Mouse (Mus musculus) heart, adult 8-10 months (tissue): ENCODE measurements around the gene Neu2. TPM values are rescaled to one million over a fixed set of nuclear protein-coding genes. Genes with fewer than 3 reads are reported as not detected.

ENCODE experiments used
- total RNA-seq, 4 experiments: library from RNA; stranded (reverse); gene quantifications; 2 replicates each; pipeline ENCODE4 v1.2.4; 2022

Neu2 gene
- total RNA-seq, 4 experiments from 2014 or later, result not detected

Other genes starting within 250 kb of the Neu2 start
- 1 to 10 TPM; 3.3 to 7.2 (median 4.5) TPM for gene Efhd1, start 245.5 kb upstream of the Neu2 start, total RNA-seq
- 10 to 100 TPM; 38.0 to 48.5 (median 40.4) TPM for gene Gigyf2, start 182.9 kb upstream of the Neu2 start, total RNA-seq
- gene Kcnj13, start 115.2 kb upstream of the Neu2 start, total RNA-seq, result not detected
- not detected for gene Snorc, start 39.6 kb upstream of the Neu2 start, total RNA-seq
- gene Ngef, start 64.0 kb downstream of the Neu2 start, total RNA-seq, result under 1 TPM; 0.46 to 0.59 (median 0.54) TPM
- 10 to 100 TPM in 1 of 4 experiments, 1 to 10 TPM in 3; 8.8 to 12.5 (median 9.7) TPM for gene Inpp5d, start 110.4 kb downstream of the Neu2 start, total RNA-seq
- 10 to 100 TPM; 24.6 to 29.5 (median 28.9) TPM for gene Atg16l1, start 246.0 kb downstream of the Neu2 start, total RNA-seq